Comparison of ENCODE assay signal across 8 mouse cellular contexts in the genomic region with DNA sequence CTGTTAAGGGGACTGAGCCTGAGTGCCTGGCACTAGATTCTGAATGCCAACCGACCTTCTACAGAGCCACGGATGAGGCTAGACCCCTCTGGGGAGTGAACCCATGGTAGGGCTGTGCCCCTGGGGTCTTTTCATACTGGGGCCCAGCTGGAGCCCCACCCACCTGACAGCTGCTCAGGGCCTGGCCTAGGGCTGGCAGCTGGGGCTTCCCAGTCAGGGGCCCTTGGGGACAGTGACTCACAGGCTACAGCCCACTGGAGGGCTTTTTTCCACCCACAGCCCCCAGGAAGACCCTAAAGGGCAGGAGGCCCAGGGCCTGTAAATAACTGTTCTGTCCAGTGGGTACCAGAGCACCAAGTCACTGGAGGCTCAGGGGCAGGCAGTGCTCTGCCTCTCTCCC.
A peak's percentile ranks its signal among the peaks of the same experiment; 100 is the strongest.
DNase-seq lines count a peak whose midpoint lies in the region; ATAC-seq and TF ChIP-seq lines count a peak whose summit lies in the region.

No protein-coding gene starts in this region.

- WGBS in heart, embryonic 13.5 days, result 75% methylated on average over 2 of the region's 2 CpGs
- WGBS in midbrain, embryonic 14.5 days, result 14% methylated on average over 2 of the region's 2 CpGs

- peak; percentile 98 for DNase-seq in heart, adult 11 months
- no peak for DNase-seq in heart, adult 8-10 months (ENCODE audit: low spot score)
- no peak for DNase-seq in midbrain, embryonic 14.5 days
- no peak for DNase-seq in frontal cortex, postnatal 10 days (ENCODE audit: low spot score in 2 of 2)
- DNase-seq in right cerebral cortex, postnatal 4 days, result no peak
- DNase-seq in left cerebral cortex, postnatal 25 days (ENCODE audit: low spot score in 2 of 2), result no peak

- H3K4me3 ChIP-seq in E14TG2a.4 (replicated peaks; ENCODE audit: low read length), result peak overlapping the region; percentile 66; the same call in 1 of the 2 replicates
- H3K4me3 ChIP-seq in heart, embryonic 13.5 days, result no peak overlapping the region
- H3K4me3 ChIP-seq in midbrain, embryonic 14.5 days (replicated peaks; ENCODE audit: low read depth, low read length), result no peak overlapping the region

- no peaks in the 10 kb centered on the region for H3K9me3 ChIP-seq in E14TG2a.4 (ENCODE audit: low read length)
- no peaks in the 10 kb centered on the region for H3K9me3 ChIP-seq in heart, embryonic 13.5 days
- H3K9me3 ChIP-seq in midbrain, embryonic 14.5 days (ENCODE audit: control insufficient read depth, low read length), result no peaks in the 10 kb centered on the region

- H3K27ac ChIP-seq in heart, embryonic 13.5 days (replicated peaks), result peak overlapping the region; percentile 90
- H3K27ac ChIP-seq in midbrain, embryonic 14.5 days (replicated peaks; ENCODE audit: low read depth, low read length), result peak overlapping the region; percentile 52

- ATAC-seq in heart, embryonic 13.5 days (ENCODE audit: extremely low read depth, insufficient number of reproducible peaks, low FRiP score, low TSS enrichment), result no peak
- ATAC-seq in midbrain, embryonic 14.5 days (ENCODE audit: low FRiP score, low TSS enrichment), result 0 out of 2 replicates have a peak, but pooled peaks have one; percentile 32

- no peaks in the 10 kb centered on the region for H3K36me3 ChIP-seq in E14TG2a.4 (ENCODE audit: insufficient read depth, low read length)
- H3K36me3 ChIP-seq in heart, embryonic 13.5 days, result no peaks in the 10 kb centered on the region
- 0 out of 2 replicates have a peak, but pooled peaks cover 5% of the 10 kb centered on the region for H3K36me3 ChIP-seq in midbrain, embryonic 14.5 days (ENCODE audit: control insufficient read depth, insufficient read depth, low read length)

- H3K4me1 ChIP-seq in E14TG2a.4 (replicated peaks; ENCODE audit: low read depth, low read length), result peaks cover 42% of the 10 kb centered on the region
- peaks cover 52% of the 10 kb centered on the region for H3K4me1 ChIP-seq in heart, embryonic 13.5 days
- peaks cover 29% of the 10 kb centered on the region for H3K4me1 ChIP-seq in midbrain, embryonic 14.5 days (ENCODE audit: control insufficient read depth, insufficient read depth, low read length)

- no peak for TF ChIP-seq CTCF in E14TG2a.4 (conservative IDR thresholded peaks at IDR 0.05; ENCODE audit: low read length)

- intact Hi-C loops in left cerebral cortex, postnatal 25 days (cut with DNase I), result no loop called here

- H3K9ac ChIP-seq in heart, embryonic 13.5 days, result peak overlapping the region; percentile 67; the same call in 1 of the 2 replicates
- no peak overlapping the region for H3K9ac ChIP-seq in midbrain, embryonic 14.5 days (replicated peaks; ENCODE audit: low read length)

- peak overlapping the region; percentile 50; the same call in 1 of the 2 replicates for H3K4me2 ChIP-seq in heart, embryonic 13.5 days
- no peak overlapping the region for H3K4me2 ChIP-seq in midbrain, embryonic 14.5 days (ENCODE audit: low read length)

- no peaks in the 10 kb centered on the region for H3K27me3 ChIP-seq in E14TG2a.4 (ENCODE audit: insufficient read depth, low read length)
- H3K27me3 ChIP-seq in heart, embryonic 13.5 days (replicated peaks), result no peaks in the 10 kb centered on the region
- no peaks in the 10 kb centered on the region for H3K27me3 ChIP-seq in midbrain, embryonic 14.5 days (ENCODE audit: control insufficient read depth, insufficient read depth, low read length)
